ENCODE assay signal across 15 mouse cellular contexts in genomic region chr5:64468307-64468706, GRCm38 (mm10).
"Had no signal": no experiment of that assay in that cellular context is flagged by ENCODE, and none has a peak within 500 bp of the region (broad histone marks: within the 10 kb centered on the region; RNA-seq: fewer than 3 reads in every experiment).

No protein-coding gene starts in this region.

- H3K27ac ChIP-seq: intestine, embryonic 15.5 days; kidney, embryonic 15.5 days; left cerebral cortex, adult 2 months; limb, embryonic 15.5 days; liver, embryonic 13.5 days; midbrain, embryonic 10.5 days; neural tube, embryonic 15.5 days had no signal

- H3K4me2 ChIP-seq: intestine, embryonic 15.5 days; kidney, embryonic 15.5 days; limb, embryonic 15.5 days; liver, embryonic 13.5 days; neural tube, embryonic 15.5 days had no signal

- H3K4me1 ChIP-seq: intestine, embryonic 15.5 days; limb, embryonic 15.5 days; midbrain, embryonic 10.5 days; neural tube, embryonic 15.5 days had no signal

- DNase-seq: kidney, postnatal 14 days; liver, embryonic 13.5 days; liver, postnatal 0 days; midbrain, embryonic 14.5 days; right cerebral cortex, adult 18-20 months; right cerebral cortex, postnatal 25 days; thymus, adult 18-20 months; thymus, postnatal 25 days had no signal

- H3K9me3 ChIP-seq: intestine, embryonic 15.5 days; kidney, embryonic 15.5 days; limb, embryonic 15.5 days; liver, embryonic 13.5 days; midbrain, embryonic 10.5 days; neural tube, embryonic 15.5 days had no signal

- H3K27me3 ChIP-seq: intestine, embryonic 15.5 days; kidney, embryonic 15.5 days; limb, embryonic 15.5 days had no signal

- ATAC-seq: intestine, embryonic 15.5 days; liver, postnatal 0 days had no signal

- H3K36me3 ChIP-seq: intestine, embryonic 15.5 days; kidney, embryonic 15.5 days; limb, embryonic 15.5 days; liver, embryonic 13.5 days; midbrain, embryonic 10.5 days; neural tube, embryonic 15.5 days had no signal

- H3K9ac ChIP-seq: intestine, embryonic 15.5 days; kidney, embryonic 15.5 days; limb, embryonic 15.5 days; liver, embryonic 13.5 days; liver, postnatal 0 days; neural tube, embryonic 15.5 days had no signal

- H3K4me3 ChIP-seq: intestine, embryonic 15.5 days; kidney, embryonic 15.5 days; left cerebral cortex, adult 2 months; limb, embryonic 15.5 days; liver, embryonic 13.5 days; midbrain, embryonic 10.5 days; myocyte; neural tube, embryonic 15.5 days had no signal
